Mouse (Mus musculus): ENCODE data around the gene Ap1ar. TPM values are rescaled to one million over a fixed set of nuclear protein-coding genes. Genes with fewer than 3 reads are reported as not detected.
A peak's percentile ranks its signal among the peaks of the same experiment; 100 is the strongest.

Ap1ar gene
- polyA plus RNA-seq, 1 experiment from 2014 or later, result 32.0 TPM

- H3K27ac ChIP-seq (ENCODE audit: low read depth, low read length), result no peak overlapping the region
- H3K9me3 ChIP-seq (replicated peaks; ENCODE audit: control insufficient read depth, low read length), result no peaks in the 10 kb centered on the region; the same call in 1 of the 2 replicates
- H3K4me2 ChIP-seq, result no peak overlapping the region
- ATAC-seq (replicated peaks; ENCODE audit: insufficient number of reproducible peaks, low FRiP score, low TSS enrichment), result no peak
- H3K27me3 ChIP-seq (ENCODE audit: control insufficient read depth, insufficient read depth, low read length), result peaks cover 12% of the 10 kb centered on the region
- H3K4me1 ChIP-seq (ENCODE audit: control insufficient read depth, insufficient read depth, low read length), result no peaks in the 10 kb centered on the region; the same call in 1 of the 2 replicates
- no peak overlapping the region for H3K9ac ChIP-seq (ENCODE audit: low read depth, low read length)
- no peak overlapping the region for H3K4me3 ChIP-seq (ENCODE audit: low read depth, low read length)
- no peaks in the 10 kb centered on the region for H3K36me3 ChIP-seq (ENCODE audit: control insufficient read depth, insufficient read depth, low read length)
- 78% methylated on average over 5 of the region's 5 CpGs for WGBS (ENCODE audit: insufficient replicate concordance)
These were observed 12.6 kb upstream of the Ap1ar start for GRCm38 (mm10) chr3:127849922-127850321.

DNA sequence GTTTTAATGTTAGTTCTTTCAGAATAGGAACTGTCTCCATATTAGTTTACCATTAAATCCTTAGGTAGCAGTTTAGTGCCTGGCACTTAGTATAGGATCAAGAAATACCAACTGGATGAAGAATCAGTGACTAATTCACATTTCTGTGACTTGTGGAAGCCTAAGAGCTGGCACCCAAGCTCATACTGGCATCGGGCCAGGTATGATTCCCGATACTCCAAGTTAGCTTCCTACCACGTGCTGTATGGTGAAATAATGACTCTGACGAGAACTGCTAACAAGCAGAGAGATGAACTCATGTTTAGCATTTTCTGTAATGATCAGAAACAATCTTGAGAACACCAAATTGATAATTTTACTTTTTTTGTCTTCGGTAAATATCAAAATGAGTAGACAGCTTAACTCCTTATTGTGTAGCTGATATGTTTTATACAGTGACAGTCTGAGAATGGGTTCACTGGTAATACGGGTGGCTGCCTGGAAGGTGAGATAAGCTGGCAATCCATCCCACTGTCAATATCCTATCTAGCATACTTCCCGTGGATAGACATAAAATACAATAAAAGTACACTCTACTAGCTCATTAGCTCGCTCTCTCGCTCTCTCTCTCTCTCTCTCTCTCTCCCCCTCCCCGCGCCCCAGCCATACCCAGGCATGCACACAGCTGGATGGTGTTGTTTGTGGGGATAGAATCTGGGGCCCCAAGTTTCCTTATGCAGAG is 10.9 kb upstream of the Ap1ar start:
- H3K36me3 ChIP-seq (ENCODE audit: control insufficient read depth, insufficient read depth, low read length), result no peaks in the 10 kb centered on the region
- no peak overlapping the region for H3K4me2 ChIP-seq
- ATAC-seq (replicated peaks; ENCODE audit: insufficient number of reproducible peaks, low FRiP score, low TSS enrichment), result no peak
- peaks cover 5% of the 10 kb centered on the region for H3K27me3 ChIP-seq (ENCODE audit: control insufficient read depth, insufficient read depth, low read length)
- H3K9ac ChIP-seq (ENCODE audit: low read depth, low read length), result no peak overlapping the region
- WGBS (ENCODE audit: insufficient replicate concordance), result 79% methylated on average over 11 of the region's 11 CpGs
- no peaks in the 10 kb centered on the region; the same call in 1 of the 2 replicates for H3K9me3 ChIP-seq (replicated peaks; ENCODE audit: control insufficient read depth, low read length)
- no peak overlapping the region for H3K27ac ChIP-seq (ENCODE audit: low read depth, low read length)
- no peak overlapping the region for H3K4me3 ChIP-seq (ENCODE audit: low read depth, low read length)
- no peaks in the 10 kb centered on the region for H3K4me1 ChIP-seq (ENCODE audit: control insufficient read depth, insufficient read depth, low read length)

GRCm38 (mm10) chr3:127843941-127844327 is 6.6 kb upstream of the Ap1ar start:
- no peaks in the 10 kb centered on the region; the same call in 1 of the 2 replicates for H3K9me3 ChIP-seq (replicated peaks; ENCODE audit: control insufficient read depth, low read length)
- no peak for ATAC-seq (replicated peaks; ENCODE audit: insufficient number of reproducible peaks, low FRiP score, low TSS enrichment)
- H3K27me3 ChIP-seq (ENCODE audit: control insufficient read depth, insufficient read depth, low read length), result peaks cover 5% of the 10 kb centered on the region
- no peaks in the 10 kb centered on the region for H3K36me3 ChIP-seq (ENCODE audit: control insufficient read depth, insufficient read depth, low read length)
- no peaks in the 10 kb centered on the region for H3K4me1 ChIP-seq (ENCODE audit: control insufficient read depth, insufficient read depth, low read length)
- no peak overlapping the region for H3K4me3 ChIP-seq (ENCODE audit: low read depth, low read length)
- H3K4me2 ChIP-seq, result no peak overlapping the region
- no peak overlapping the region for H3K9ac ChIP-seq (ENCODE audit: low read depth, low read length)
- H3K27ac ChIP-seq (ENCODE audit: low read depth, low read length), result no peak overlapping the region
- 61% methylated on average over 5 of the region's 5 CpGs for WGBS (ENCODE audit: insufficient replicate concordance)

DNA sequence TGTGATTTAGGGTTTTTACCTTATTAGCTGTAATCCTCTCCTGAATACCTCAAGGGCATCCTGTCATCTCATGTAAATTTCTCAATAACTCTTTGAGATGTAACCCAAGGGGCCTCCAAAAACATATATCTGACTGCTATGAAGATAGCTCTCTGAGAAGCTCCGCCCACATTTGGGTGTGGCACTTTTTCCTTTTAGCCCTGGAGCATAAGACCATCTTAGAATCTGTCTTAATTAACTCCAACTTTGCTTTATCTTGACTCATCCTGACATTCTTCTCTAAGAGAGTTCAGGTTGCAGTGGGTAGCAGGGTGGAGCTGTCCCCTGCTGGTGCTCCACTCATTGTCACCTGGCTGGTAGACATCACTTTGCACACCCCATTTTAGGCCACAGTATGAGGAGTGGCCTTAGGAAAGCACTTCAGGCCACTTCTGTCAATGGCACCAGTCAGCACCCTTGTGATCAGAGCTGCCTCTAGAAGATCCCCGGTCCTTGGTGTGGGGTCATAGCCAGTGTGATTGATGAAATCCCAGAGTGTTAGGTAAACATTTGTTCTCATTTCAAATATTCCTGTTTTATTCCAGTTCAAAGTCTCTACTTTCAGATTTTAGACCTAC is 6.1 kb upstream of the Ap1ar start:
- Histone ChIP-seq H3K4me2 (no peak overlapping the region), H3K4me3 (ENCODE audit: low read depth, low read length) (no peak overlapping the region)
- 60% methylated on average over 2 of the region's 2 CpGs for WGBS (ENCODE audit: insufficient replicate concordance)

GRCm38 (mm10) chr3:127841926-127842325 is 4.6 kb upstream of the Ap1ar start:
- 83% methylated on average over 8 of the region's 8 CpGs for WGBS (ENCODE audit: insufficient replicate concordance)
- no peak for ATAC-seq (replicated peaks; ENCODE audit: insufficient number of reproducible peaks, low FRiP score, low TSS enrichment)

More for the DNA sequence above, 6.1 kb upstream of the Ap1ar start:
- Histone ChIP-seq H3K27me3 (ENCODE audit: control insufficient read depth, insufficient read depth, low read length) (peaks cover 5% of the 10 kb centered on the region), H3K4me1 (ENCODE audit: control insufficient read depth, insufficient read depth, low read length) (no peaks in the 10 kb centered on the region), H3K9me3 (replicated peaks; ENCODE audit: control insufficient read depth, low read length) (no peaks in the 10 kb centered on the region; the same call in 1 of the 2 replicates), H3K27ac (ENCODE audit: low read depth, low read length) (no peak overlapping the region), H3K36me3 (ENCODE audit: control insufficient read depth, insufficient read depth, low read length) (no peaks in the 10 kb centered on the region), H3K9ac (ENCODE audit: low read depth, low read length) (no peak overlapping the region)
- no peak for ATAC-seq (replicated peaks; ENCODE audit: insufficient number of reproducible peaks, low FRiP score, low TSS enrichment)

GRCm38 (mm10) chr3:127837972-127838644 is 785 bp upstream of the Ap1ar start:
- ATAC-seq (replicated peaks; ENCODE audit: insufficient number of reproducible peaks, low FRiP score, low TSS enrichment), result no peak
- no peaks in the 10 kb centered on the region for H3K36me3 ChIP-seq (ENCODE audit: control insufficient read depth, insufficient read depth, low read length)
- peaks cover 8% of the 10 kb centered on the region for H3K4me1 ChIP-seq (ENCODE audit: control insufficient read depth, insufficient read depth, low read length)
- H3K4me2 ChIP-seq, result peak overlapping the region; percentile 73
- peak overlapping the region; percentile 92 for H3K27ac ChIP-seq (ENCODE audit: low read depth, low read length)
- WGBS (ENCODE audit: insufficient replicate concordance), result 31% methylated on average over 8 of the region's 8 CpGs
- no peaks in the 10 kb centered on the region for H3K9me3 ChIP-seq (replicated peaks; ENCODE audit: control insufficient read depth, low read length)
- peak overlapping the region; percentile 81 for H3K4me3 ChIP-seq (ENCODE audit: low read depth, low read length)
- peak overlapping the region; percentile 74 for H3K9ac ChIP-seq (ENCODE audit: low read depth, low read length)
- peaks cover 5% of the 10 kb centered on the region for H3K27me3 ChIP-seq (ENCODE audit: control insufficient read depth, insufficient read depth, low read length)

More at GRCm38 (mm10) chr3:127841926-127842325, 4.6 kb upstream of the Ap1ar start:
- Histone ChIP-seq H3K4me3 (ENCODE audit: low read depth, low read length) (no peak overlapping the region), H3K27me3 (ENCODE audit: control insufficient read depth, insufficient read depth, low read length) (peaks cover 5% of the 10 kb centered on the region), H3K36me3 (ENCODE audit: control insufficient read depth, insufficient read depth, low read length) (no peaks in the 10 kb centered on the region), H3K4me1 (ENCODE audit: control insufficient read depth, insufficient read depth, low read length) (no peaks in the 10 kb centered on the region), H3K27ac (ENCODE audit: low read depth, low read length) (no peak overlapping the region), H3K4me2 (no peak overlapping the region), H3K9me3 (replicated peaks; ENCODE audit: control insufficient read depth, low read length) (no peaks in the 10 kb centered on the region; the same call in 1 of the 2 replicates), H3K9ac (ENCODE audit: low read depth, low read length) (no peak overlapping the region)

GRCm38 (mm10) chr3:127836798-127837153 is 547 bp downstream of the Ap1ar start:
- 0% methylated on average over 17 of the region's 17 CpGs for WGBS (ENCODE audit: insufficient replicate concordance)
- no peaks in the 10 kb centered on the region for H3K36me3 ChIP-seq (ENCODE audit: control insufficient read depth, insufficient read depth, low read length)
- H3K9ac ChIP-seq (ENCODE audit: low read depth, low read length), result peak overlapping the region; percentile 90
- peak overlapping the region; percentile 73 for H3K4me2 ChIP-seq
- peak overlapping the region; percentile 92 for H3K27ac ChIP-seq (ENCODE audit: low read depth, low read length)
- H3K27me3 ChIP-seq (ENCODE audit: control insufficient read depth, insufficient read depth, low read length), result no peaks in the 10 kb centered on the region
- peaks cover 8% of the 10 kb centered on the region for H3K4me1 ChIP-seq (ENCODE audit: control insufficient read depth, insufficient read depth, low read length)
- peak overlapping the region; percentile 81 for H3K4me3 ChIP-seq (ENCODE audit: low read depth, low read length)
- no peak; the same call in 1 of the 2 replicates for ATAC-seq (replicated peaks; ENCODE audit: insufficient number of reproducible peaks, low FRiP score, low TSS enrichment)
- H3K9me3 ChIP-seq (replicated peaks; ENCODE audit: control insufficient read depth, low read length), result no peaks in the 10 kb centered on the region

DNA sequence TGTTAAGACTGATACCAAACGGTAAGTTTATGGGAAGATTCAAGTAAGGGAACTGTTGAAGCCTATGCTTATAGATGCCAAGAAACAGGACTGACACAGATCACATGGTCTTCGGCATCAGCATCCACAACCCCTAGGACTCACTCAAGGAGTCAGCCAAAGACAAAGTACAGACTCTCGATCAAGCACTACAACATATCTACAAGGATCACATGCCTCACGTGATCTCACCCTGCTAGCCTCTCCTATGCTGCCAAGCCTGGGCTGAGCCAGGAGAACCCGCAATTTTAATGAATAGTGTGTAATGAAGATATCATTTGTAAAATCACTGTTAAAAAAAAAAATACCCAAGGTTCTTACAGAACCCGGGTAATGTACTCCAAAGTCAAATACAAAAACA is 1.7 kb downstream of the Ap1ar start:
- Histone ChIP-seq H3K36me3 (ENCODE audit: control insufficient read depth, insufficient read depth, low read length) (no peaks in the 10 kb centered on the region), H3K4me2 (no peak overlapping the region), H3K4me1 (ENCODE audit: control insufficient read depth, insufficient read depth, low read length) (peaks cover 8% of the 10 kb centered on the region), H3K27me3 (ENCODE audit: control insufficient read depth, insufficient read depth, low read length) (no peaks in the 10 kb centered on the region), H3K9me3 (replicated peaks; ENCODE audit: control insufficient read depth, low read length) (no peaks in the 10 kb centered on the region), H3K9ac (ENCODE audit: low read depth, low read length) (no peak overlapping the region), H3K4me3 (ENCODE audit: low read depth, low read length) (no peak overlapping the region), H3K27ac (ENCODE audit: low read depth, low read length) (no peak overlapping the region)
- 73% methylated on average over 6 of the region's 6 CpGs for WGBS (ENCODE audit: insufficient replicate concordance)
- no peak for ATAC-seq (replicated peaks; ENCODE audit: insufficient number of reproducible peaks, low FRiP score, low TSS enrichment)
